Mouse (Mus musculus) gastrocnemius, postnatal 10 days (tissue): ENCODE measurements around the gene Cblc. TPM values are rescaled to one million over a fixed set of nuclear protein-coding genes. Genes with fewer than 3 reads are reported as not detected.
A peak's percentile ranks its signal among the peaks of the same experiment; 100 is the strongest.

Experiments used
- DNase-seq: peaks from one replicate; pipeline ENCODE4 v3.0.0; 2021; ENCODE audit warnings: mixed read lengths
- total RNA-seq, 2 experiments: library from RNA; stranded (reverse); gene quantifications; 2 replicates each; pipeline ENCODE4 v1.2.3; 2021

The Cblc gene
- total RNA-seq, 2 experiments from 2014 or later, result 0.38 to 0.59 TPM

GRCm38 (mm10) chr7:19750217-19751069 lies 46.2 kb downstream of the Cblc start, which contains the start of gene Nectin2:
Gene Nectin2 (minus strand): TSS chr7:19750483.
- peak; percentile 90 for DNase-seq

DNA sequence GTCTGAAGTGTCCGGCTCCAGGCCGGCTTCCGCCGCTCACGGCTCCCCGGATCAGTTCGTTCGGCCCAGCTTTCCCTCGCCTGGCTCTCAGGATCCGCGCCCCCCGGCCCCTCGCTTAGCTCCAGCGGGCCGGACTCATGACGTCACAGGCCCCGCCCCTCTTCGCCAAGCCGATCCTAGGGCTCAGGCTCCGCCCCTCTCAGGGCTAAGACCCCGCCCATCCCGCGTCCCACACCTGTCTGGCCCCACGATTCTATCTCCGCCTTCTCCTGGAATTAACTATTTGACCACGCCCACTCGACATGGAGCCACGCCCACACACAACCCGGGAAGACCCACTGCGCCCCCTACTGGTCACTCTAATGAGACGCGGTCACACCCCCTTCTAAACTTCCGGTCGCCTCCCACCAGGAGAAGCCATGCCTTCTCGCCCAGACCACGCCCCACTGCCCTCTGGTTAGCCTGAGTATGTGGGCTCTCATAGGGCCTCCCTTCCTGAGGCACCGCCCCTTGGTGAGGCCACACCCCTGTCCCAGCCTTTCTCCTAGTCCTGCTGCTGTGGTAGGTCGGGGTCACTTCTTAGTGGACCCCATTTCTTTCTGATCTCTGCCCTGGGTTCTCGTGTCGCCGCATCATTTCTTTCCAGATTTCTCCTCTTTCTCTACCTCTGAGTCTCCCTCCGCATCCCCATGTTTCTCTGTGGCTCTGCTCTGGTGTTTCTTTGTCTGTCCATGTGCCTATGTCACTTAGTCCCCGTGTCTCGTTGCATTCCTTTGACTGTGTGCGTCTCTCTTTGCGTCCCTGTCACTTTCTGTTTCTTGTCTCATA lies 47.0 kb downstream of the Cblc start:
- DNase-seq, result peak; percentile 94

- peak; percentile 32 for DNase-seq
These were observed 48.1 kb downstream of the Cblc start for GRCm38 (mm10) chr7:19748219-19749195.

DNA sequence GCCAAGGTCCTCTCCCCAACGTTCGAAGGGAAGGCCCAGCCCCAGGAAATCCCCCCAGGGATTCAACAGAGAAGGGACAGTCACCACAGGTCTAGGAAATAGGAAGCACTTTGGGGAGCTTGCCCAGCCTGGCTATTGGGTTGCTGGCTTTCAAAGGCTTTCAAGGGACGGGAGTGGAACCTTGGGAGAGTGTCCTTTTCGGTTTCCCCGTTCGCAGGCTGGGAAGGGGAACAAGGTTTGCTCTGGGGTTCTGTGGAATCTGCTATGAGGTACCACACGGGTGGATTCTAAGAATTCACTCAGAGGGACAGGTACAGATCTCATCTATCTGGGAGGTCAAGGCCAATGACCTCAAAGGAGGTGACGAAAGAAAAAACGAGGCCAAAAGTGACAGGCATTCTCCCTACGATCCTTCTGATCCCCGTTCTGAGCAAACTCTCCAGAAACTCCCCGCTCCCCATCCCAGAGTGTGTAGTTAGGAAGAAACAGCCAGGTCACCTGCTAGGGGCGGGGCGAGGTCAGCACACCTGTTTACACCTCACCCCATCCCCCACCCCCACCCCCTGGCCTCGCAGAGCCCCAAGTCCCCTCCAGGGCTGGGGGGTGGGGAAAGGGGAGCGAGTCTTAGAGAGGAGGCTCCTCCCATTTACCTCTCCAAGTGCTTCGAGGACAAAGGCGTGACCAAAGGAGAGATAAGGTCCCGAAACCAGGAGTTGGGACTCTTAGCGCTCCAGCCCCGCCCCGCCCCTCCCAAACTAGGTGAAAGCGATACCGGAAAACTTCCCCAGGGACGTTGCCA lies 49.0 kb downstream of the Cblc start:
- DNase-seq, result no peak

- DNase-seq, result no peak
These were observed 50.0 kb downstream of the Cblc start for GRCm38 (mm10) chr7:19746426-19747201.

DNA sequence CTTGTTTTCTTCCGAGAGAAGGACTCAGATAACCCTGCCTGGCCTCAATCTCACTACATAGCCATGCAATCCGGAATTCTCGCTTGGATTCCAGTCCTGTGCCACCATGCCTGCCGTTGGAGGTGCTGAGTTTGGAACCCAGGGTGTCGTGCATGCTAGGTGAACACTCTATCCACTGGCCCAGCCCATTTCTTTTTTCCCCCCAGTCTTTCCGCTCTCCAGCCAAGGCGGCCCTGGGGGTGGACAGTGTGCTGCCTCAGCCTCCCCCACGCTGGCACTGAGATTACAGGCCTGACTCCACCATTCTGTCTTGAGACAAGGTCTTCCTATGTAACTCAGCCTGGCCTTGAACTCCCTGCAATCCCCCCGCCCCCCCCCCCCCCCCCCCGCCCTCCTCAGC lies 50.6 kb downstream of the Cblc start:
- no peak for DNase-seq

- no peak for DNase-seq
These were observed 51.8 kb downstream of the Cblc start for GRCm38 (mm10) chr7:19744590-19745385.

DNA sequence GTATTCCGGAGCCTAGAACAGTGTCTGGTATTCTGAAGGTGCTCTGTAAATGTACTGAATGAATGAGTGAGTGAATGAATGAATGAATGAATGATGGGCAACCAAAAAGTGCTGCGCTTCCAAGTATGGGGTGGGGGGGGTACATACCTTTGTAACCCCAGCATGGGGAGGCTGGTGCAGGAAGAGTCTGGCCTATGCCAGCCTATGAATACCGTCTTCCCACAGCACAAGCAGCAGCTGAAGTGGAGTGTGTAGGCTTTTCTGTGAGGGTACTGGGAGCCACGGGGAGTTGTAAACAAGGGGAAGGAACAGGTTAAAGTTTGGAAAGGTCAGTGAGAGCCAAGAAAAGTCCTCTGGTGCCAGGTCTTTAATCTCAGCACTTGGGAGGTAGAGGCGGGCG lies 52.8 kb downstream of the Cblc start:
- DNase-seq, result no peak

DNA sequence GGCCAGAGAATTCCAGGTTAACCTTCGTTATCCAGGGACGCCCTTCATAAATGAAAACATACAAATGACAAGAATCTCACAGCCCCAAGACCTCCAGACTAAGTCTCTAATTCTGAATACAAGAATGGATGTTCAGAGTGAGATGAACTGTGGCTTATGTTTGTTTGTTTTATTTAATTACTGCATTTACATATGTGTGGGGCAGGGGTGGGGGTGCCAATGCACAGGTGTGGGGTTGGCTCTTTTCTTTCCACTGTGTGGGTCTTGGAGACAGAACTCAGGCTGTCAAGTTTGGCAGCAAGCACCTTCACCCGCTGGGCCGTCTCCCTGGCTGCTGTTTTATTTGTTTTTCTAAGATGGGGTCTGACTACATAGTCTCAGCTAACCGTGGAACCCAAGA lies 54.1 kb downstream of the Cblc start:
- DNase-seq, result no peak

DNA sequence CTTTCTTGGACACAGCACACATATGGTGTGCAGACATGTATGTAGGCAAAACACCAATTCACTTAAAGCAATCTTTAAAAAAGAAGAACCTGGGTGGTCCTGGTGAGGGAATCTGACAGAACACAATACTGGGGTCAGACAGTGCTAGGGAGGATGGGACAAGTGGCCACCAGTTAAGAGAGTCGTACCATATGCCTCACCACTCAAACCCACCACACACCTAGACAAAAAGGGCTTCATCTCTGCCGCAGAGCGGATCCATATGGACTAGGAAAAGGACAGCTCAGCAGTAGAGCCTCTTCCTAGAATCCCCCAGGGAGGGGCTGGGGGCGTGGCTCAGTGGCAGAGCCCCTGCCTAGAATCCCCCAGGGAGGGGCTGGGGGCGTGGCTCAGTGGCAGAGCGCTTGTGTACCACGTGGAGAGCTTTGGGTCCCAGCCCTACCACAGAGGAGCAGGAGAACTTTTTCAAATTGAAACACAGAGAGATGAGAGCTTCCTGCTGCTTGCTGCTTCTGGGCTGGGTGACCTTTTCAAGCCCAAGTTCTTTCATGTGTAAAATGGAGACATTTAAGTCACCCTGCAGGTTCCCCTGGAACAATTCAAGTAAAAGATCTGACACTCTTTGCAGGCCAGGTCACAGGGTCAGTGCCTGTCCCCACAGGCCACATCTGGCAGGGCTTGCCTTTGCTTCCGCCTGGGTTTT lies 55.1 kb downstream of the Cblc start:
- no peak for DNase-seq

- DNase-seq, result no peak
These were observed 56.3 kb downstream of the Cblc start for GRCm38 (mm10) chr7:19740269-19740668.

DNA sequence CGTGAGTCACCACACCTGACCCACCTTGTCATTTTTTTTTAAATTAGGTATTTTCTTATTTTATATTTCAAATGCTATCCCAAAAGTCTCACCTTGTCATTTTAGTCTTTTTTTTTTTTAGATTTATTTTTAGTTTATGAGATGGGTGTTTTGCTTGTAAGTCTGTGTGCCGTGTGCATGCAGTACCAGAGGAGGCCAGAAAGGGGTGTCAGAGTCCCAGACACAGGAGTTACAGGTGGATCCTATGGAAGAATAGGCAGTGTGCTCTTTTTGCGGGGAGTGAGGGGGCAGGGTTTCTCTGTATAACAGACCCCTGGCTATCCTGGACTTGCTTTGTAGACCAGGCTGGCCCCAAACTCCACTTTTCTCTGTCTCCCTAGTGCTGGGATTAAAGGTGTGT lies 57.8 kb downstream of the Cblc start:
- no peak for DNase-seq

- no peak for DNase-seq
These were observed 60.1 kb downstream of the Cblc start for GRCm38 (mm10) chr7:19736389-19737057.

- DNase-seq, result no peak
These were observed 62.4 kb downstream of the Cblc start for GRCm38 (mm10) chr7:19734178-19734666.
